Mouse (Mus musculus): ENCODE measurements around the gene Hemk1.

GRCm38 (mm10) chr9:107333686-107334085, 4.5 kb downstream of the Hemk1 start:
- TF ChIP-seq CTCF (IDR thresholded peaks at IDR 0.05; ENCODE audit: low read depth, low read length) (no peak), POLR2A (IDR thresholded peaks at IDR 0.05; ENCODE audit: borderline replicate concordance, low read depth, low read length) (no peak)
